Mouse (Mus musculus): ENCODE data around the gene Xaf1.

The Xaf1 gene

DNA sequence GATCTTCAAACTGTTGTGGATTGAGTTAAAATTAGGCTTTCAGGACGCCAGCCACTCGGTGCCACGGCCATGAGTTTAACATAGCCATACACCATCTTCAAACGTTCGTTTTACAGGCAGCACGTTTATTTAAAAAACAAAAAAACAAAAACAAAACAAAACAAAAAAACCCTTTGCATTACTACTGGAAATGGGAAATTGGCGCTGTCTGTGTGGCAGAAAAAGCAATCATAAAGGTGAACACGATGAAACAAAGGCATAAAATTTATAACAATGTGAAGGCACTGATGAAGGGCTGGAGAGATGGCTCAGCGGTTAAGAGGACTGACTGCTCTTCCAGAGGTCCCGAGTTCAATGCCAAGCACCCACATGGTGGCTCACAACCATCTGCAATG, 60.9 kb downstream of the Xaf1 start, which contains the start of gene Tekt1:
TSS of gene Tekt1 (minus strand) at position 96 of the 395 bp plus-strand sequence.
- DNase-seq (ENCODE audit: low read depth): no peak

All from c-Kit-positive CD71-positive TER-119-negative erythroid progenitor cells, embryonic 14.5 days (primary cell).